Mouse (Mus musculus) liver, adult 2 months (tissue): ENCODE measurements around the gene Aff4.

ENCODE experiments used
- CTCF ChIP-seq: fragments of 200-500 bp; IDR thresholded peaks from 2 replicates; pipeline ENCODE4 v1.5.1; 2011; ENCODE audit warnings: low read depth, low read length, control low read depth
- POLR2A ChIP-seq: fragments of 200-500 bp; IDR thresholded peaks from 2 replicates; pipeline ENCODE4 v1.6.1; 2011; ENCODE audit warnings: low read length, control low read depth; ENCODE audit not compliant: insufficient read depth; ENCODE audit errors: extremely low read depth

DNA sequence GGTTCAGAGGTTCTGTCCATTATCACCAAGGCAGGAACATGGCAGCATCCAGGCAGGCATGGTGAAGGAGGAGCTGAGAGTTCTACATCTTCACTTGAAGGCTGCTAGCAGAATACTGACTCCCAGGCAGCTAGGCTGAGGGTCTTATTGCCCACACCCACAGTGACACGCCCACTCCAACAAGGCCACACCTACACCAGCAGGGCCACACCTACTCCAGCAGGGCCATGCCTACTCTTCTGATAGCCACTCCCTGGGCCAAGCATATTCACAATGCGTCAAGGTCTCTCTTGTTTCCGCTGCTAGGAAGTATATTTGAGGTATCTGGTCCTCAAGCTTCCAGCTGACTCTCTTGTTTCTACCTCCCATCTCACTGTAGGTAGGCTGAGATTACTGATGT, 108.4 kb downstream of the Aff4 start:
- TF ChIP-seq POLR2A (no peak), CTCF (no peak)
